Mouse (Mus musculus) small intestine, adult 2 months (tissue): ENCODE measurements around the gene Tbx1.

Experiments
- CTCF ChIP-seq: fragments of 200-500 bp; IDR thresholded peaks from 2 replicates; pipeline ENCODE4 v1.5.1; 2012; ENCODE audit warnings: low read depth, mild to moderate bottlenecking, control low read depth, inconsistent platforms, low read length, moderate library complexity, mixed read lengths; ENCODE audit not compliant: insufficient replicate concordance, insufficient read length; ENCODE audit errors: extremely low read depth
- POLR2A ChIP-seq: fragments of 200-500 bp; IDR thresholded peaks from 2 replicates; pipeline ENCODE4 v1.6.1; 2012; ENCODE audit warnings: low read depth, mild to moderate bottlenecking, control low read depth, inconsistent platforms, low read length, moderate library complexity

DNA sequence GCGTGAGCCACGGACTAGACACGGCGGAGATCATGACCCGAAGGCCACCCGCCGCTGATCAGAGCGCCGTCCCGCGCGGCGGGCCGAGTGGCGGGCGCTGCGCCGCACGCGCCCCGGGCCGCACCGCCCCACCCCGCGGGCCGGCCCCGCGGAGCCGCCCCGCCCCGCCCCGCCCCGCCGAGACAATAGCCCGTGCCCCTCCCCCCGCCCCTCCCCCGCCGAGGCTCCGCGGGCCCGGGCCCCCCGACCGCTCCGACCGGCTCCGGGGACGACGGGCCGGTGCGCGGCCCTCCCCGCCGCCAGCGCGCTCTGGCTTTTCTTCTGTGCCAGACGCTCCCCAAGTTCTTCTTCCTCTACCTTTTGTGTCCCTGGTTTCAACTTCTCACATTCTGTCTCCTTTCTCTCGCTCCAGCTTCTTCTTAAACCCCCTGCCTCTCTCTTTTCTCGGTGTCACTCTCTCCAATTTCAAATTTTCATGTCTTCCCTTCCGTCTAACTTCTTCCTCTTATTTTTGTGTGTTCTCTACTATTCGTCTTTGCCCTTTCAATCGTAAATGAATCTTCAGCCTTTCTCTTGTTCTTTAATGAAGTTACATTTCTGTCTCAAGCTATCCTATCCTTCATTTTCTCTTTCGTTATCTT lies 3.4 kb downstream of the Tbx1 start:
- no peak for TF ChIP-seq CTCF
- no peak for TF ChIP-seq POLR2A
